Mouse (Mus musculus) myocyte (in vitro differentiated cells): ENCODE results near the gene Hdac1. TPM values are rescaled to one million over a fixed set of nuclear protein-coding genes. Genes with fewer than 3 reads are reported as not detected.
"Not testable (repeated sequence)": the region's sequence is repeated elsewhere in the genome, so short reads cannot be mapped to it uniquely, and the experiment has no call there.

ENCODE experiments used
- H3K27me3 ChIP-seq: one replicate; pipeline ENCODE4 v1.6.1; 2011; ENCODE audit not compliant: control insufficient read depth, insufficient read depth, insufficient read length
- H3K36me3 ChIP-seq: one replicate; pipeline ENCODE4 v1.6.1; 2011; ENCODE audit not compliant: control insufficient read depth, insufficient read depth
- H3K4me2 ChIP-seq: one replicate; pipeline ENCODE4 v1.6.1; 2011; ENCODE audit warnings: low read depth, control low read depth
- H3K4me3 ChIP-seq: one replicate; pipeline ENCODE4 v1.5.1; 2011; ENCODE audit warnings: mild to moderate bottlenecking, control low read depth, moderate library complexity
- H3K79me2 ChIP-seq: one replicate; pipeline ENCODE4 v1.6.1; 2011; ENCODE audit not compliant: control insufficient read depth, insufficient read depth
- H3ac ChIP-seq: one replicate; pipeline ENCODE4 v1.6.1; 2011; ENCODE audit not compliant: control insufficient read depth, insufficient read length
- CEBPB ChIP-seq: IDR thresholded peaks from 2 replicates; pipeline ENCODE4 v1.6.1; 2011; ENCODE audit warnings: mild to moderate bottlenecking, moderate library complexity; ENCODE audit not compliant: poor library complexity, insufficient read depth, severe bottlenecking
- E2F4 ChIP-seq: IDR thresholded peaks from one replicate; pipeline ENCODE4 v1.6.1; 2011; ENCODE audit warnings: mild to moderate bottlenecking, control low read depth, moderate library complexity; ENCODE audit not compliant: insufficient read depth
- MAX ChIP-seq: IDR thresholded peaks from one replicate; pipeline ENCODE4 v1.6.1; 2011; ENCODE audit warnings: low read depth, mild to moderate bottlenecking, control low read depth
- MYOD1 ChIP-seq, 3 experiments: IDR thresholded peaks; one replicate each; pipeline ENCODE4 v1.6.1; 2011; ENCODE audit warnings: control low read depth in 2 of 3, low read depth in 2 of 3, mild to moderate bottlenecking in 2 of 3, moderate library complexity in 1 of 3; ENCODE audit not compliant: insufficient read length in 2 of 3, control insufficient read depth in 1 of 3
- MYOG ChIP-seq, 3 experiments: IDR thresholded peaks; one replicate each; pipeline ENCODE4 v1.6.1; 2011; ENCODE audit warnings: control low read depth in 2 of 3, low read depth in 2 of 3, mild to moderate bottlenecking in 2 of 3; ENCODE audit not compliant: insufficient read length in 2 of 3, control insufficient read depth in 1 of 3, insufficient read depth in 1 of 3
- POLR2A ChIP-seq: IDR thresholded peaks from one replicate; pipeline ENCODE4 v1.6.1; 2011; ENCODE audit warnings: low read depth, mild to moderate bottlenecking, control low read depth, moderate library complexity; ENCODE audit not compliant: insufficient read length
- POLR2AphosphoS2 ChIP-seq: IDR thresholded peaks from one replicate; pipeline ENCODE4 v1.6.1; 2011; ENCODE audit warnings: low read depth, control low read depth; ENCODE audit not compliant: insufficient read length
- REST ChIP-seq: IDR thresholded peaks from one replicate; pipeline ENCODE4 v1.6.1; 2011; ENCODE audit warnings: mild to moderate bottlenecking, control low read depth, moderate library complexity; ENCODE audit not compliant: insufficient read depth, insufficient read length
- SRF ChIP-seq: IDR thresholded peaks from one replicate; pipeline ENCODE4 v1.6.1; 2011; ENCODE audit warnings: low read depth; ENCODE audit not compliant: control insufficient read depth, insufficient read length
- TCF12 ChIP-seq: IDR thresholded peaks from one replicate; pipeline ENCODE4 v1.6.1; 2011; ENCODE audit warnings: mild to moderate bottlenecking, control low read depth; ENCODE audit not compliant: poor library complexity, insufficient read depth, severe bottlenecking
- TCF3 ChIP-seq: IDR thresholded peaks from one replicate; pipeline ENCODE4 v1.6.1; 2011; ENCODE audit warnings: low read depth, control low read depth; ENCODE audit not compliant: insufficient read length
- USF1 ChIP-seq: IDR thresholded peaks from one replicate; pipeline ENCODE4 v1.6.1; 2011; ENCODE audit warnings: low read depth, mild to moderate bottlenecking, control low read depth, moderate library complexity
- polyA plus RNA-seq: library from polyadenylated mRNA; unstranded; fragments of >200 nt; fragmentation: generic; extraction: Trizol; gene quantifications from one replicate; pipeline ENCODE4 v1.2.1, GENCODE M21; 2012; ENCODE audit warnings: missing spikeins

The Hdac1 gene
- polyA plus RNA-seq, 1 experiment, result 50.4 TPM

- peak overlapping the region; percentile 84 for H3K4me3 ChIP-seq
- H3ac ChIP-seq, result peak overlapping the region; percentile 50
- H3K27me3 ChIP-seq, result no peaks in the 10 kb centered on the region
- H3K79me2 ChIP-seq, result peaks cover 45% of the 10 kb centered on the region
- H3K4me2 ChIP-seq, result peak overlapping the region; percentile 82
- H3K36me3 ChIP-seq, result no peaks in the 10 kb centered on the region
- TF ChIP-seq E2F4 (no peak), TCF3 (no peak), REST (no peak), MYOD1 (IDR thresholded peaks at IDR 0.05; ENCODE audit: control insufficient read depth in 1 of 3, insufficient read length in 2 of 3, low read depth in 2 of 3) (no peak), TCF12 (no peak), POLR2A (no peak), SRF (no peak), MAX (no peak), POLR2AphosphoS2 (no peak), MYOG (IDR thresholded peaks at IDR 0.05; ENCODE audit: control insufficient read depth in 1 of 3, insufficient read depth in 1 of 3, insufficient read length in 2 of 3, low read depth in 2 of 3) (no peak)
These were observed 483 bp downstream of the Hdac1 start for GRCm38 (mm10) chr4:129541868-129542591.

GRCm38 (mm10) chr4:129540012-129540411 is 2.5 kb downstream of the Hdac1 start:
- Histone ChIP-seq H3K36me3 (no peaks in the 10 kb centered on the region), H3K4me3 (no peak overlapping the region), H3K79me2 (peaks cover 57% of the 10 kb centered on the region), H3K4me2 (no peak overlapping the region), H3ac (no peak overlapping the region), H3K27me3 (no peaks in the 10 kb centered on the region)
- TF ChIP-seq CEBPB (no peak), MYOD1 (IDR thresholded peaks at IDR 0.05; ENCODE audit: control insufficient read depth in 1 of 3, insufficient read length in 2 of 3, low read depth in 2 of 3) (no peak), POLR2A (no peak), TCF12 (no peak), REST (no peak), POLR2AphosphoS2 (no peak), USF1 (no peak), MAX (no peak), MYOG (IDR thresholded peaks at IDR 0.05; ENCODE audit: control insufficient read depth in 1 of 3, insufficient read depth in 1 of 3, insufficient read length in 2 of 3, low read depth in 2 of 3) (no peak), SRF (no peak)

- H3K4me2 ChIP-seq, H3K79me2 ChIP-seq, H3ac ChIP-seq, H3K27me3 ChIP-seq, H3K4me3 ChIP-seq: not testable (repeated sequence)
- peaks cover 13% of the 10 kb centered on the region for H3K36me3 ChIP-seq
These were observed 13.6 kb downstream of the Hdac1 start for GRCm38 (mm10) chr4:129528901-129529300.

- no peak overlapping the region for H3K4me2 ChIP-seq
- no peak overlapping the region for H3K4me3 ChIP-seq
- no peak overlapping the region for H3ac ChIP-seq
- H3K79me2 ChIP-seq, result no peaks in the 10 kb centered on the region
- no peaks in the 10 kb centered on the region for H3K27me3 ChIP-seq
- no peak for TF ChIP-seq POLR2A
- TF ChIP-seq TCF12, result no peak
- no peak for TF ChIP-seq TCF3
- TF ChIP-seq CEBPB, result no peak
- no peak for TF ChIP-seq MYOD1 (IDR thresholded peaks at IDR 0.05; ENCODE audit: control insufficient read depth in 1 of 3, insufficient read length in 2 of 3, low read depth in 2 of 3)
- no peak for TF ChIP-seq MAX
- TF ChIP-seq REST, result no peak
- no peak for TF ChIP-seq POLR2AphosphoS2
- TF ChIP-seq USF1, result no peak
- peaks cover 25% of the 10 kb centered on the region for H3K36me3 ChIP-seq
These were observed 16.6 kb downstream of the Hdac1 start for GRCm38 (mm10) chr4:129525889-129526288.

GRCm38 (mm10) chr4:129525338-129525737 is 17.2 kb downstream of the Hdac1 start:
- Histone ChIP-seq H3ac (no peak overlapping the region), H3K79me2 (no peaks in the 10 kb centered on the region), H3K4me2 (no peak overlapping the region), H3K4me3 (no peak overlapping the region), H3K36me3 (peaks cover 26% of the 10 kb centered on the region), H3K27me3 (no peaks in the 10 kb centered on the region)
- TF ChIP-seq USF1 (no peak), E2F4 (no peak), MAX (no peak)

- Histone ChIP-seq H3K27me3 (no peaks in the 10 kb centered on the region), H3K36me3 (peaks cover 13% of the 10 kb centered on the region), H3K79me2 (no peaks in the 10 kb centered on the region), H3ac (no peak overlapping the region), H3K4me3 (no peak overlapping the region), H3K4me2 (no peak overlapping the region)
- no peak for TF ChIP-seq TCF3
- TF ChIP-seq POLR2AphosphoS2, result no peak
- no peak for TF ChIP-seq CEBPB
- no peak for TF ChIP-seq REST
- TF ChIP-seq MYOD1 (IDR thresholded peaks at IDR 0.05; ENCODE audit: control insufficient read depth in 1 of 3, insufficient read length in 2 of 3, low read depth in 2 of 3), result no peak
- no peak for TF ChIP-seq E2F4
- TF ChIP-seq MAX, result no peak
These were observed 24.0 kb downstream of the Hdac1 start for GRCm38 (mm10) chr4:129518519-129518918.
